Mouse (Mus musculus): ENCODE data around the gene Tarbp1.
"Not testable (repeated sequence)": the region's sequence is repeated elsewhere in the genome, so short reads cannot be mapped to it uniquely, and the experiment has no call there.

The Tarbp1 gene

DNA sequence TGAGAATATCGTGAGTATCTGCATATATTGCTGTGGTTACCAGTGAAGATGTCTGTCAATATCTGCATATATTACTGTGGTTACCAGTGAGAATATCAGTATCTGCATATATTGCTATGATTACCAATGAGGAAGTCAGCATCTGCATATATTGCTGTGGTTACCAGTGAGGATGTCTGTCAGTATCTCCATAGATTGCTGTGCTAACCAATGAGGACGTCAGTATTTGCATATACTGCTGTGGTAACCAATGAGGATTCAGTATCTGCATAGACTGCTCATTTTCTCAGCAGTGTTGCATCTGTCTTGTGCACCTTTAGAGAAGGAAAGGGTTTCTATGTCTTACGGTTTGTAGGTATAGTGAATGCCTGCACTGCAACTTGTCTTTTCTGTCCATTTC is 54.0 kb downstream of the Tarbp1 start:
- in situ Hi-C loops (cut with MseI, MboI) = no loop called here

GRCm38 (mm10) chr8:126405030-126405429 is 69.8 kb downstream of the Tarbp1 start:
- in situ Hi-C loops (cut with MseI, MboI) = no loop called here

GRCm38 (mm10) chr8:126404550-126404949 is 70.3 kb downstream of the Tarbp1 start:
- in situ Hi-C loops (cut with MseI, MboI) = not testable (repeated sequence)

- in situ Hi-C loops (cut with MseI, MboI) = no loop called here
Observed at GRCm38 (mm10) chr8:126398349-126398748, 76.5 kb downstream of the Tarbp1 start.

DNA sequence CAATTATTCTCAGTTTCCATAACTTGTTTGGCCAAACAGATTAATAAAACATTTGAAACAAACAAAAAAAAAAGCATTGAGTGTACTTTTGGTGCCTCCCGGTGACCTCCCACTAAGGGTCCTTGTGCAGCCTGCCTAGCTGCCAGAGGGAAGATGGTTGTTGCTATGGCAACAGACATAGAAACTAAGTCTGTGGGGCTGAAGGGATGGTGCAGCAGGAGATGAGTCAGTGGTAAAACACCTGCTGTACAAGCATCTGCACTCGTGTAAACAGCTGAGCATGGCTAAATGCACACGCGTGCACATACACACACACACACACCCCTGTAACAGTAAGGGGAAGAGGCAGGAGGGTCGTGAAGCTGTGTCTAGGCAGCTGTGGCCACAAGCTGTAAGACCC is 78.9 kb downstream of the Tarbp1 start:
- in situ Hi-C loops (cut with MseI, MboI) = no loop called here

GRCm38 (mm10) chr8:126395386-126395785 is 79.5 kb downstream of the Tarbp1 start:
- in situ Hi-C loops (cut with MseI, MboI) = no loop called here

DNA sequence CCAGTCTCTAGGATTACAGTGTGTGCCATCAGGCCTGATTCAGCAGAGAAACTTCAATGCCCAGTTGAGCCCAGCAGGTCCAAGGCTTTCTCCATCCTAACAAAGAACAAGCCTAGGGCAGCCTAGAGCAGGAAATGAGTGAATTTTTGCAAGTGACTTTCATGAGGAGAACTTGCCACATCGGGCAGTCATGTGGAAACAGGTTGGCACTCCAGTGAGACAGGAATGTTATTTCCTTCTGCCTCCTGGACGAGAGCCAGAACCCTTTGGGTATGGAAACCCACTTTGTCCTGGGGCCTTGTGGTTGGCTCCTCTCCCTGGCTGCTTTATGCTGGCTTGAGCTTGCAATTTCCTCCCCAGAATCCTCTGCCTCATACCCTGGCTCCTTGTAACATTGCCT is 83.3 kb downstream of the Tarbp1 start:
- in situ Hi-C loops (cut with MseI, MboI) = no loop called here

GRCm38 (mm10) chr8:126387566-126387965 is 87.3 kb downstream of the Tarbp1 start:
- in situ Hi-C loops (cut with MseI, MboI) = loop anchor here (10.0 kb wide), 2 partner anchors 113 to 123 kb away; no protein-coding TSS in a partner anchor

GRCm38 (mm10) chr8:126382749-126383148 is 92.1 kb downstream of the Tarbp1 start:
- in situ Hi-C loops (cut with MseI, MboI) = loop anchor here (10.0 kb wide), 2 partner anchors 108 to 118 kb away; no protein-coding TSS in a partner anchor

- in situ Hi-C loops (cut with MseI, MboI) = loop anchor here (10.0 kb wide), 2 partner anchors 107 to 117 kb away; no protein-coding TSS in a partner anchor
Observed at GRCm38 (mm10) chr8:126382216-126382615, 92.6 kb downstream of the Tarbp1 start.

GRCm38 (mm10) chr8:126381299-126381698 is 93.6 kb downstream of the Tarbp1 start:
- in situ Hi-C loops (cut with MseI, MboI) = loop anchor here (10.0 kb wide), 2 partner anchors 106 to 116 kb away; no protein-coding TSS in a partner anchor

DNA sequence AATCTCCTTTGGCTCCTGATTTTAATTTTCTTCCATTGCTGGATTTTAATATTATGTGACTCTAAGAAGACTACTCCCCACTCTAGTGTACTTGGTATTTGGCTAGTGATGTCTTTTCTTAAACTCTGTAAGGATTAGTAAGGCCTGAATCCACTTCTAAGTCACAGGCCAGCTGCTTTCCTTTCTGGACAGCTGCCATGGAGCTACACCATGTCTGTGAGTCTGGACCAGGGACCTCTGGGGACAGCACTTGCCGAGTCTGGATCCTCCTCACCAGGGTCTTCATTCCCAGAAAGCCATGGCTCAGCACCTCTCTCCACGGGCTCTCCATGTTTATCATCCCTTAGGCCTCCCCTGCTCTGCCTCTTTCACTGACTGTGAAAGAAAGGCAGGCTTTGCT is 94.7 kb downstream of the Tarbp1 start:
- in situ Hi-C loops (cut with MseI, MboI) = loop anchor here (10.0 kb wide), 2 partner anchors 105 to 115 kb away; no protein-coding TSS in a partner anchor

DNA sequence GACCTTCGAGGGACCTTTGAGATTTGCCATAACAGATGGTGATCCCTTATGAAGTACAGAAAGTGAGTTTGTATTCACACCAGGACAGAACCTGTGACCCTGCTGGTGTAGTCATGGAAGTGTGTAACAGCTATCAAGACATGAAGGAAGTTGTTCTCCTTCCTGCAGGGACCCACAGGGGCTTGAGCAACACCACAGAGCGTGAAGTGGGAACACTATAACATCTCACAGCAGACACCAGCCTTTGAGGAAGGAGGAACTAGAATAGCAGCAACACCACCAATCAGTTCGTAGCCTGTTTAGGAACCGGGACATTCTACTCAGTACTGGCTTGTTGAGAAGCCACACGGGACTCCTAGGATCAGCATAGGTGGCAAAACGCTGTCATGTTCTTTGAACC is 95.3 kb downstream of the Tarbp1 start:
- in situ Hi-C loops (cut with MseI, MboI) = no loop called here
